Mouse (Mus musculus) skeletal muscle tissue, adult 2 months (tissue): ENCODE measurements at regions not wholly inside any gene's neighbourhood (a gene's known extent, or its start where the extent isn't known, plus 50 kb on each side); places are given as distances from the start of the nearest gene placed in this dataset.

Experiments
- DNase-seq: peaks from one replicate; pipeline ENCODE4 v3.0.0-alpha.2; 2012; ENCODE audit warnings: low read depth, low spot score

DNA sequence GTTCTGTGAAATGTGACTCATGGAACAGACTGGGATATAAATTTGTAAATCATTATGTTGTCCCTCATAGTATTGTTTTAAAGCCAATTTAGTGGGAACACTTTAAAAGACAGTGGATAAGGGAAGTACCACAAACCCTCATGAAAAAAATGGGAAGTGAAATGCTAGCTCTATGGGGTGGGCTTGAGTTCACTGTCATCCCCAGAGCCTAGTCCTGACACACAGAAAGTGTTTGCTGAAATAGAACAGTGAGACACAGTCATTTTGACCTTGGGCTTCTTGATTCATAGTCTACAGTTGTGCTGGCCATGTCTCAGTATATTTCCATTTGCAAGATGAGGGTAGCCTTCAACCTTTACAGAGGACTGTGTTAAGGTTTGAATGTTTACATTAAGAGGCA lies 166.8 kb upstream of the Fggy start:
- no peak for DNase-seq

GRCm38 (mm10) chr4:95395746-95396145 lies 161.6 kb upstream of the Fggy start:
- DNase-seq, result no peak

DNA sequence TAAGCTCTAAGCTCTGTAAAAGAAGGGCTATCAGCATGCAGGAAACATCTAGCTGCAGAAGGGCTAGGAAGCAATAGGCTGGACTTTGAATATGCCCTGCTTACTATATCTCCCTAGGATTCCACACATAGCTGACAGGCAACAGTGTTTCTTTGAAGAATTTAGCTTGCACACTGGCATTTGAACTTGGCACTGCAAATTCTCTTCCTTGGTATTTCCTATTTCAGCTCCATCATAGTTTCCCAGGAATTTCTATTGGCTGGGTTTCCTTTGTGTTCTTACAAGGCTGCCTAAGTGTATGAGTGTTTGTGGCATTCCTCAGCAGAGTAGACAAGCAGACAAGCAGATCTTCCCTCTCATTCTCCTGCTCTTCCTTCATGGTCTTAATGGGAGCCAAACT lies 159.0 kb upstream of the Fggy start:
- no peak for DNase-seq

- no peak for DNase-seq
Observed at GRCm38 (mm10) chr4:95402273-95402672, 155.0 kb upstream of the Fggy start.

DNA sequence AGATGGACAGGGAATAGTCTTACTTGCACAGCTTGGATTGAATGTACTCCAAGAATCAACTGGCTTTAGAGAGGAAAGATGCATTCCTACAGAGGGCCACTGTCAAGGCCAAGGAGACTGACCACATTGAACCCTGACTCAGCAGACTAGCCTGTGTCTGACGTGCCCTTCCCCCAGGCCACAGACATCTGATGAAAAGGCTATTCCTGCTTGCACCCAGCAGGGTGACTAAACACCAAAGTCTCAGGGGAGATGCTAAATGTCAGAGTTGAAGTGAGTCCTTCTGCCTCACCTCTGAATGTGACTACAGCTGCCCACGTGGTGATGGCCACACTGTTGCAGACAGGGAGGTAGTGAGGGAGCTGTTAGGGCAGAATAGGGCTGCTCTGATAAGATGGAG lies 140.2 kb upstream of the Fggy start:
- peak; percentile 88 for DNase-seq

DNA sequence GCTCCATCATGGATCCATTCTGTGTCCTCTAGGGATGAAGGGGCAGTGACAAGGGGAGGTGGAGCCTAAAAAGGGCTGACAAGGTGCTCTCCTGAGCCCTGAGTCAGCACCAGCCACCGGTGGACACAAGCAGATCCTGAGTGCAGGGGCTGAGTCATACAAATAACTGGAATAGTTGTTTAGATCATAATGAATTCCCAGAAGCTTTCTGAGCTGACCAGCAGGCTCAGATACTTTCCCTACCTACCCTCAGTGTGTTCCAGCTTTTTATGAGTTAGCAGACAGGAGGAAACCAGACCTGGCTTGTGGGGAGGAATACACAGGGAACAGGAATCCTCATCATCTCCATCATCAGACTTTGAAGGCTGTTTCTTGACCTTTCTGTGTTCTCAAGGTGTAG lies 130.7 kb upstream of the Fggy start:
- no peak for DNase-seq

- DNase-seq, result no peak
Observed at GRCm38 (mm10) chr4:95434543-95434942, 122.8 kb upstream of the Fggy start.

DNA sequence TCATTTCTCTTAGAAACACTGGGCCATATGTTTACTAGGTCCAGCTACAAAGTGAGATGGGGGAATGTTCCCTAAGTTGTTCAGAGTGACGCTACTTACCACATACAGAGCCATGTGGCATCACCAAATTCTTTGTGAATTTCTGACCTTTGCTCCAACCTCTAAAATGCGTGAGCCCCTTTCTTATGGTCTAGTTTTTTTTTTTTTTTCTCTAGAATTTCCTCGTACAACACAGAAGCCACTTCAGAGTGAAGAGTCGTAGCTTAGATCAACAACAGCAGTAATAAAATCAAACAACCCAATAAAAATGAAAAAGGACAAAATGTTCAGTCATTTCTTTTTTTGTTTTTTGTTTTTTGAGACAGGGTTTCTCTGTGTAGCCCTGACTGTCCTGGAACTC lies 122.2 kb upstream of the Fggy start:
- DNase-seq, result no peak

DNA sequence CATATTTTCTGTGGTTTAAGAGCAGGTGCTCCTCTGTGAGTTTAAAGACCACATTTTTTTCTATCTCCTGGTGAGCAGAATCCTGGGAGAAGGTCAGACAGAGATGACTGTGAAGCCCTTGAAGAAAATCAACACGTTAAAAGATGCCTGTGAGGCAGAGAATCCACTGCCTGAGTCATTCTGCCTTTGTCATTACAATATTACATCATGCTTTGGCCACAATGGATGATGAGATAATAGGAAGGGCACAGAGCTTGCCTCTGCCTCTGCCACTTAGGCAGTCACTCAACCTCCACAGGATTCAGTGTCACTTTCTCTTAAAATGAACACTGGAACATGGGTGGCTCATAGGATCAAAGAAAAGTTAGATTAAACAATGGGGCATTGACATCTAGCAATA lies 117.5 kb upstream of the Fggy start:
- DNase-seq, result peak; percentile 11

DNA sequence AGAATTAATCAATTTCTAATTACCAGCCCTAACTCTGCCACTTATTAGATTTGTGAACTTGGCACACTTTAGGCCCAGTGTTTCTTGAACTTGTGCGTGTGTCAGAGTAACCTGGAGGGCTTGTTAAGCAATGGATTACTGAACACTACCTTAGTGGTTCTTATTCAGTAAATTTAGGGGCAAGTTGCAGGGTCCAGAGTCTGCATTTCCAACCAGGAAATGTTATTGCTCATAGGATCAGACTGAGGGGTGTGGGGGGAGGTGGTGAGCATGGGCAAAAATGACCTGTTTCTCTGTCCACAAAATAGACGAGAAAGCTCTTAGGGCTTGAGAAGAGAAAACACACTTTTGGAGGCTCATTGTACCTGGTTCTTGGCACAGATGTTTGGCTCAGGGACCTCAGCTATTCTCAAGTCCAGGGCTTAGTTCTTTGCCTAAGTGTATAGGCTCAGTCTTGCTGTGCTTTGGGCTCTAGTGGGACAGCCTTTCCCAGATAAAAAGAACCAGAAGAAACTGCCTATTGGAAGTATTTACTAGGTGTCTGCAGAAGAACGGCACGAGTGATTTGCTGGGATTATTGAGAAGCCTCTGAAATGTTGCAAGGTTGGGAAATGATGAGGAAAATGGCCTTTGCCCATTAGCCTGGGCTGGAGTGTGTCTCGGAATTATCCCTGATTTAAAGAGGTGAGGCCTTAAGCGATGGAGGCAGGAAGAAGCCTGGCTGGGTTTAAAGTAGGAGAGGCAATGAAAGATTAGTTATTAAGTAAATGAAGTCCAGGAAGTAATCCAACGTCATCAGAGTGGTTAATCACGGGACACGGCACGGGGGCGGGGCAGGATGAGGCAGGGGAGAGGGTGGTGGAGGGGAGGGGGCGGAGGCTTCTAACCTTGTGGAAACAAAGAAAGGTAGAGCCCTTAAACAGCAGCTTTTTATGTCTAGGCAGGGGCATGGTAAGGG lies 113.2 kb upstream of the Fggy start:
- no peak for DNase-seq

DNA sequence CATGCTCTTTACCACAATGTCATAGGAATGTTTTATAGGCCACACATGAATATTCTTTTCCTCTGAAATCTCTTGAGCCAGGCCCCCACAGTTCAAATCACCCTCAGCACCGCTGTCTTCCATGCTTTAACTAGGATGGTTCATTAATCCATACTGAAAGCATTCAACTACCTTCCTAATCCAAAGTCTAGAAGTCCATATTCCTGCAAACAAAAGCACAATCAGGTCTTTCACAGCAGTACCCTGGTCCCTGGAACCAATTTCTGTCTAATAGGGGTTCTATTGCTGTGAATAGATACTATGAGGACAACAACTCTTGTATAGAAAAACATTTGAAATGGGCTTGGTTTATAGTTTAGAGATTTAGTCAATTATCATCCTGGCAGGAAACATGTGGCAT lies 107.0 kb upstream of the Fggy start:
- no peak for DNase-seq

- DNase-seq, result no peak
Observed at GRCm38 (mm10) chr4:95451831-95452230, 105.5 kb upstream of the Fggy start.

DNA sequence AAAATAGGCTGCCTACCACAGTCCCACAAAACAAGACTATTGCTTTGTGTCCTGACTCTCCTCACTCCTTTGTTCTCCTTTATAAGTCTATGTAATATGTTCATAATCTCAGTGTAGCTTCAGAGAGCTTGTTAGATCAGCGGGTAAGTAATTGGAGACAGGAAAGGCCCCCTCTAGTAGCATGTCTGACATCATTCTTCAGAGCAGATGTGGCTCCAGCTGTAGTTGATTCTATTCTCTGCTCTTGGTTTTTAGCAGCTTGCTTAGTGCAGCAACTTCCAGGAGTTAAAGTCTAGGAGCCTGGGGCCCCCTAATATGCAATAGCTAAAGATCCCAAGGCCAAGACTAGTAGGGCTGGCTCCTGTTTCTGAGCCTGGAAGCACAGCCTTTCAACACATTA lies 101.0 kb upstream of the Fggy start:
- no peak for DNase-seq

DNA sequence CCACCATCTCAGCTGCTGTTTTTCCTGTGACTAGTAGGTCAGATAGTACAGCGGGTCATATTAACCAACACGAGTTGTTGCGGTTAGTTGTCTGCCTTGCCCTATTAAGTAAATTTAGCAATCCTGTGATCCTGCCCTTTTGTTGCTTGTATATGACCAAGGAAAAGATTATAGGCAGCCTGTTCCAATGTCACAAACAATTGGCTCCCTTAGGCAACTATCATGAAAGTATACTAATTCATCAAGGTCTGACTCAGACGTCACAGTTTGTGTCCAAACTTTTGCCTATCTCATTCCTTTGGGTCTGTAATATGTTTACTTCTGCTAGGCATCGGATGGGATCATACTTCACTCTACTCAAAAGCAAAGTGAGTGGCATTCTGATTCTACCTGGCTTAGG lies 100.4 kb upstream of the Fggy start:
- DNase-seq, result no peak

DNA sequence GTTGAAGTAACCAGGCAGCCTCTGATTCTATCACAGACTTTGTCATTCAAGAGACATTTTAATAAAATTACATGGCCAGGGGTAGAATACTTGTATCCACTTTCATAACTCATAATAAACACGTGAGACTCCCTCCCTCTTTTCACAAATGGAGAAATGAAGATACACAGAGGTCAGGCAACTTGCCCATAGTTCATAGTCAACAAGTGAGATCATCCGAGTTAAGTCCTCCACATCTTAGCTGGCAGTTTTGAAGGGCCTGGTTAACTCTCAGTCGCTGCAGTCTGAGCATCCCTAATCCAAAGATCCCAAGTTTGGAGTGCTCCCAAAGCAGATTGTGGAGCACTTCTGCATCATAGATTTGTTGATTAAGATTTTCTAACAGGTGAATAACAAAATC lies 94.8 kb upstream of the Fggy start:
- peak; percentile 76 for DNase-seq

DNA sequence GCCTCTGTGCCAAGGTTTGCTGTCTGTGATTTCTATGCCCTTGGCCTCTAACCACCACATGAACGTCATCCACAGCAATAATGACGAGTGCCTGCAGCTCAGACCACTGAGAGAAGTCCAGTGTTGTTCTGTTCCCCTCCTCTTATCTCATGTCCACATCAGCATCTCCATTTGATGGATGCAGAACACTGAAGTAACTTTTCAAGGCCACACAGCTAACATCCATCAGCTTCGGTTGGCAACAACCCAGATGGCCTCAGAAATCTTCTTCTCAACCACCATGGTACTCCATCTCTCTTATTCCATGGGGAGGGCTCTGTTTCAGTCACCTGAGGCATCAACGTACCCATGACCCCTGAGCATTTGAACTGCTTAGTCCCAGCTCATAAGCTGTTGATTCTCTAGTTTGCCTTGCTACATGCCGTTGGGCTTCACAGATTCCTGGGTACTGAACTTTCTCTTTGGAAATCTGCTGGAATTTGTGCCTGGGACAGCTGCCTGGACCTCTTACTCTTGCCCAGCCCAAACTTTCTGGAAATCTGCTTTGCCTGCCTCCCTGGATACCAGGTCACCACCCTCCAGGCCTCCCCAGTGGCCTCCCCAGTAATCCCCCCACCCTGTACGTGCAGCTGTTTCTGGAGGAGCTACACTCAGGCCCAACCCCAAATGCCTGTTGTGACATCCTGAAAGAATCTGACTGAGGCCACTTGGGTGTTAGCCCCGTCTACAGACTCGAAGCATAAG lies 94.1 kb upstream of the Fggy start:
- peak; percentile 76 for DNase-seq

DNA sequence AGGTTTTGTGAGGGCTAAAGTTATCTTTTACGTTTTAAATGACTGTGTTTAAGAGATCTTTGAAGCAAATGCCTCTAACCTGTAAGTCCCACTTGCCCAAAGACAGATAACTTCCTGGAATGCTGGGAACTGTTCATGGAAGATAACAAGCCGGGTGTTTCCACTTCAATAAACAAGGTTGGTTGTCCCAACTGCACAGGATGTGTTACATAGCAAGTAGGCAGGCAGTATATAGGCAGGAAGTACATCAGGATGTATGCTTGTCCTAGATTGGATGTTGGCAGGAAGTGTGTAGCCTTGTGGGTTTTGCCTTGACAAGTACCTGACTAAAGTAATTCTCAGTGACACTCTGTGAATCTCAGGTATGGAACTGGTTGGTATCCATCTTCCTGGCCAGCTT lies 90.7 kb upstream of the Fggy start:
- no peak for DNase-seq

DNA sequence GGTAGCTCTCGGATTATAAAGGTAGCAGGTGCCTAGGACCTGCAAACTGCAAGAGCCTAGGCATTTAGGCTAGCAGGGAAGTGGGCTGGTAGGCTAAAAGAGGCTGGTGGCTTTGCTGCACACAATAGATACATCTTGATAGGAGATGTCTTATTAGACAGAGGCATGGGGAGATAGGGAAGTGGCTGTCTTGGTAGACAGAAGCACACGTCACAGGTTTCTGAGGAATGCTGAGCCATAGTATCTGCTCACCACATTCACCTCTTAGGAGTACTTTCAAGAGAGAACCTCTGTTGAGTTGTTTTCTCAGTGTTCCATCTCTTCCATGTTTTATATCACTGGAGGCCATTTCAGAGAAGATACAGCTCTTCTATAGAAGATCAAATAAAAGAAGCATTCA lies 89.8 kb upstream of the Fggy start:
- DNase-seq, result no peak

- DNase-seq, result no peak
Observed at GRCm38 (mm10) chr4:95474726-95475406, 82.4 kb upstream of the Fggy start.

DNA sequence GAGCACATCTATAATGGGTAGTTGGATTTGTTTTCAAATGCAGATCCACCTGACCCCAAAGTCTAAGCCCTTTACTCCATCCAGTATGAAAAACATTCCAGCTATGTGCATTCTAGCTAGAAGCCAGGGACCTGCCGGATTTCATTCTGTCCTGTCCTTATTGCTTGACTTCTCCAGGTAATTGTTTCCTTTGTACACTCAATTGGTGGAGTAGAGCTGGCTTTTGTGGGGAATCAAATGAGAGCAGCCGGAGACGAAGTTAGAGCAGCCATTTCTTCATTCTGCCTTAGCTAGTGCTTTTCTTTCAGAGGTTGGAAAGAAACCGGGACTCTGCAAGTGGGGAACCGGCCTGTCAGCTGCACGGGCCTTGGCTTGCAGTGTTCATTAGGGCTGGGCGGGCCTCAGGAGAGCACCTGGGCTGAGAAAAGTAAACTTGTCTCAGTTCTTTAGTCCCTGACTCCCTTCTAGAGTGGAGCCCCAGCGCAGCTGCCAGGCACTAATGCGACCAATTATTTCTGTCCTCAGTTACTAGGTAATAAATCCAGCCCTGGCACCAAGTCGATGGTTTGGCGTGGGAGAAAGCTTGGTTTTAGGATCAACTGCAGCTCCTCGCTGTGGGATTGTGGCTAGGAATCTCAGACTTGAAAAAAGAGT lies 81.1 kb upstream of the Fggy start:
- no peak for DNase-seq

GRCm38 (mm10) chr4:95483571-95483970 lies 73.7 kb upstream of the Fggy start:
- peak; percentile 93 for DNase-seq

DNA sequence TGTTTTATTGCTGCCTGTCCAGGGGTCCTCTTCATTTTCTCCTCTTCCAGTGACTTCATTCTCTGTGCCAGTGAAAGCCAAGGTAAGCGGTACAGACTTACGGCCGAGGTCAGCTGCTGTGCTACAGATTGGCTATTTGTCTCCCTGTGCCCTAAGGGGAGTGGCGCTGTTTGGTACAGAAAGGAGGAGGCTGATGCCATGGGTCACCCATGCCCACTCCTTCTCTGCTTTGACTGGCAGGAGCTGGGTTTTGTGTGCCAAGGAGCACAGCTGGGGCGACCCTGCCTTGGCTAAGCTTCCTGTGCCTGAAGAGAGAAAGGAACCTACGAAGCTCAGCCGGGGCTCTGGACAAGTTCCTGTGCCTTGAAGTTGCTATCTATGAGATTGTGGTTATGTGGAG lies 70.0 kb upstream of the Fggy start:
- no peak for DNase-seq
